Mouse (Mus musculus) Patski (cell line): ENCODE measurements at regions not wholly inside any gene's neighbourhood (a gene's known extent, or its start where the extent isn't known, plus 50 kb on each side); places are given as distances from the start of the nearest gene placed in this dataset.
A peak's percentile ranks its signal among the peaks of the same experiment; 100 is the strongest.

Experiments
- ATAC-seq: fragments of 100-300 bp; one replicate; pipeline ENCODE4 v1.8.0; 2021
- CTCF ChIA-PET: fragments of 350-600 bp; sonication (Branson Sonifier 250); formaldehyde crosslinking; loops from one replicate; lab custom pipeline; 2022; ENCODE audit warnings: inconsistent platforms; lab: Charles Lee
- POLR2A ChIA-PET: fragments of 350-600 bp; sonication (Branson Sonifier 250); formaldehyde crosslinking; loops from one replicate; lab custom pipeline; 2022; ENCODE audit warnings: antibody characterized with exemption, inconsistent platforms; lab: Charles Lee
- DNase-seq: peaks from one replicate; pipeline ENCODE4 v3.0.0-alpha.2; 2011; ENCODE audit warnings: low read depth, low spot score
- H3K27me3 ChIP-seq: fragments of 371-371 bp; one replicate; pipeline ENCODE4 v1.5.1; 2021
- CTCF ChIP-seq: fragments of 100-300 bp; IDR thresholded peaks from one replicate; pipeline ENCODE4 v1.5.1; 2021
- in situ Hi-C: fragments of 300-500 bp; cut with MboI; formaldehyde crosslinking; loops from 3 replicates; pipeline ENCODE4 v1.11.1; 2018; ENCODE audit warnings: low pct_unique_long_range_greater_than_20kb, mixed read lengths

GRCm38 (mm10) chr13:60098394-60098793 is 78.8 kb downstream of the Gas1 start:
- no peak for ATAC-seq
- H3K27me3 ChIP-seq: no peaks in the 10 kb centered on the region
- in situ Hi-C loops: no loop called here
- no peak for TF ChIP-seq CTCF
- ChIA-PET POLR2A (interaction anchor here (0.9 kb wide), 1 partner anchor 29 kb away, joined by 3 read pairs; no protein-coding TSS in a partner anchor), CTCF (no interaction called here)
- no peak for DNase-seq

GRCm38 (mm10) chr13:60097776-60098175 is 79.4 kb downstream of the Gas1 start:
- TF ChIP-seq CTCF: no peak
- DNase-seq (no peak), ATAC-seq (no peak)
- CTCF ChIA-PET: no interaction called here
- in situ Hi-C loops: no loop called here
- no peaks in the 10 kb centered on the region for H3K27me3 ChIP-seq
- POLR2A ChIA-PET: no interaction called here

DNA sequence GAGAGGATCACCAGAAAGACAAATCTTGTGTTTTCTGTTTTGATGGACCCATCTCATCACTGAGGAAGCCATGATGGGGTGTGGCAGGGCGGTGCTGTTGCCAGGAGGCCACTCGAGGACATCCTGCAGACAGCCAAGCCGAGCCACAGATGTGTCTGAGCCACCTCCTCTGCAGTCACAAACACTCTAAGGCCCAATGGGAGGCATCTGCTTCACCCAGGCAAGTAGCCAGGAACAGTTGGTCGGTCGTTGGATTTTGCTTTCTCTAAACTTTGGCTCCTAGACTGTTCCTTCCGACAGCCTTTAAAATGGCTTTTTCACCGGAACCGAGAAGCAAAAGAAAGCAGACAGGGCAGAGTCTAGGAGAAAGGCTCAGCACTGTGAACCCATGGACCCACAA is 90.5 kb downstream of the Gas1 start:
- TF ChIP-seq CTCF: no peak
- in situ Hi-C loops: no loop called here
- DNase-seq: no peak
- H3K27me3 ChIP-seq: no peaks in the 10 kb centered on the region
- ChIA-PET CTCF (no interaction called here), POLR2A (no interaction called here)
- ATAC-seq: no peak

- in situ Hi-C loops: no loop called here
- POLR2A ChIA-PET: no interaction called here
- no peak for DNase-seq
- no peak for TF ChIP-seq CTCF
- ATAC-seq: no peak
- CTCF ChIA-PET: no interaction called here
- no peaks in the 10 kb centered on the region for H3K27me3 ChIP-seq
These were observed 92.2 kb downstream of the Gas1 start for GRCm38 (mm10) chr13:60084975-60085374.

DNA sequence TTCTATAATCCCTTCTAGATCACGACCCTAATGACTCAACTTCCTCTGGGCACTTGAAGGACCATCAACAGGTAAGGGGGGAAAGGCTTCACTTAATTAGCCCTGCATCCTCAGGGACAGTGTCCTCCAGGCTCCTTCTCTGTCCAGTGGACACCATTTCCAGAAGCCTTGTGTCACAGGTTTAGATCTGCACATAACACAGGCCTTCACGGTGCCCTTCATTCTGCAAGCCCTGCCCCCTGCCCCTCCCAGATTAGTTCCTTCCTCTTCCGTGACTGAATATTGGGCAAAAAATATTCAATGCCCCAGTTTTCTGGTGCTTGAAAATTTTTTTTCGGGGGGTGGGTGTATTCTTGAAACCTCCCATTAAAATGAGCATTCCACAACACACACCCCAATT is 92.9 kb downstream of the Gas1 start:
- H3K27me3 ChIP-seq: no peaks in the 10 kb centered on the region
- DNase-seq: no peak
- POLR2A ChIA-PET: no interaction called here
- CTCF ChIA-PET: no interaction called here
- no peak for ATAC-seq
- TF ChIP-seq CTCF: no peak
- in situ Hi-C loops: no loop called here

DNA sequence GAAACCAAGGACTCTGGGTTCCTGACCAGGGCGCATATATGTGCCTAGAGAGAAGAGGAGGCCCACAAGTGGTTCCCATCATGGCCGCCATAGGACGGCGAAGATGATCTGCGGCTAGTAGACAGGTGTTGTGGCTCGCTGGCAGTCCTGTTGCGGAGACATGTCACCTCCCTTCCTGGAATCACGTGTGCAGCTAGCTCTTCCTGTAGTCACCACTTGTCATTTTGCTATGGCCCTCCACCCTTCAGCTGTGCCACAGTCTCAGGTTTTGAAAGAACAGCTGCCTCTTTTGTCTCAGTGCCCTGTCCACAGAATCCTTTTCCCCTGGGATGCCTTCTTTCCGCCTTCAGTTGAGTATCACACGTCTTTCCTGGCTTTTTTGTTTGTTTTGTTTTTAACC is 97.1 kb downstream of the Gas1 start:
- ChIA-PET POLR2A (no interaction called here), CTCF (no interaction called here)
- DNase-seq (no peak), ATAC-seq (no peak)
- in situ Hi-C loops: no loop called here
- H3K27me3 ChIP-seq: no peaks in the 10 kb centered on the region
- TF ChIP-seq CTCF: no peak

DNA sequence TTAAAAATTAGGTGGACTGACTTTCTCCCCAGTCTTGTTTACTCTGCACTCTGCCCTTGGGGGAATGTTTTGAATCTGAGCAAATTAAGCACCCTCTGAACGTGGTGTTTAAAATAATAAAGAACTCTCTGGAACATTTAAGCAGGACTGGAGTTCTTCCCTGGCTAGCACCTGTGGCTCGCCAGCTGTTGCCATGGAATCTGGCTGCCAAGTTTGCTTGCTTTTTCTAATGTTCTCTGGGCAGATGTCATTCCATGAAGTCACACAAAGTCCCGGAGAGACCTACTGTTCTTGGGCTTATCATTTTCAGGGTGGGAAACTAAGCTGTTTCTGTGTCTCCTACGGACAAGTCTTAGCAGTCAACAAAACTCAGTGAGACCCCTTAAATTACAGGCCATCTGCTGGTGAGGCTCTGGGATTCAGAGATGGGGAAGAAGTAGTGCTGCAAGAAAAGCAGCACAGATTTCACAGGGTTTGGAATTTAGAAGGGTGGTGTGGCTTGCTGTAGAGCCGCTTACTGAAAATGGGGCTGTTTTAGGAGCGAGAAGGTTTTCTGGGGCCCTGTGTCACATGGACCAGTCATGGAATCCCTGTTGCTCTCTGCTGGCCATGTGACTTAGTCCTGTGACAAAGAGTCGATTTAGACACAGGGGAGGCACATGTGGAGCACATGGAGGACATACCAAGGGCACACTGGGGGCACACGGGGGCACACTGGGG is 98.7 kb downstream of the Gas1 start:
- TF ChIP-seq CTCF: no peak
- CTCF ChIA-PET: interaction anchor here (1.4 kb wide), 1 partner anchor 10 kb away, joined by 6 read pairs; no protein-coding TSS in a partner anchor
- no peak for ATAC-seq
- in situ Hi-C loops: no loop called here
- POLR2A ChIA-PET: no interaction called here
- no peak for DNase-seq
- no peaks in the 10 kb centered on the region for H3K27me3 ChIP-seq

- TF ChIP-seq CTCF: no peak
- CTCF ChIA-PET: no interaction called here
- POLR2A ChIA-PET: no interaction called here
- in situ Hi-C loops: no loop called here
- DNase-seq: no peak
- H3K27me3 ChIP-seq: no peaks in the 10 kb centered on the region
- ATAC-seq: no peak
These were observed 100.9 kb downstream of the Gas1 start for GRCm38 (mm10) chr13:60076147-60076800.

DNA sequence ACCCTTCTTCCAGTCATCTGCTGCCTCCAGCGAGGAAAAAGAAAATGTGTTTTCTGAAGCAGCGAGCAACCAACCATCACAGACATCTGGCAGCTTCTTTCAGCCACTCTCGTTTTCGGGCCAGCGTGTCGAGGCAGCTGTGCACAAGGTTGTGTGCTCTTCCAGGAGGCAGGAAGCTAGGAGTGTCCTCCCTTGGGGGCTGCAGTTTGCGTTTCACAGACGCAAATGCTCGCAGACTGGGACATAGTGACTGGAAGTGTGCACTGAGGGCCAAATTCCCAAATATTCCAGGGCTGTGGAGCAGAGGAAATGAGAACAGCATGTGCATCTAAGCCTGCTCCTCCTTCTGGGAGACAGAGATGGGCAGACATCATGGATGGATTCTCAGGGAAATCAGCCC is 105.6 kb downstream of the Gas1 start:
- ATAC-seq (no peak), DNase-seq (no peak)
- POLR2A ChIA-PET: no interaction called here
- no peak for TF ChIP-seq CTCF
- CTCF ChIA-PET: no interaction called here
- in situ Hi-C loops: loop anchor here (25.0 kb wide), 1 partner anchor 391 kb away; no protein-coding TSS in a partner anchor
- no peaks in the 10 kb centered on the region for H3K27me3 ChIP-seq

DNA sequence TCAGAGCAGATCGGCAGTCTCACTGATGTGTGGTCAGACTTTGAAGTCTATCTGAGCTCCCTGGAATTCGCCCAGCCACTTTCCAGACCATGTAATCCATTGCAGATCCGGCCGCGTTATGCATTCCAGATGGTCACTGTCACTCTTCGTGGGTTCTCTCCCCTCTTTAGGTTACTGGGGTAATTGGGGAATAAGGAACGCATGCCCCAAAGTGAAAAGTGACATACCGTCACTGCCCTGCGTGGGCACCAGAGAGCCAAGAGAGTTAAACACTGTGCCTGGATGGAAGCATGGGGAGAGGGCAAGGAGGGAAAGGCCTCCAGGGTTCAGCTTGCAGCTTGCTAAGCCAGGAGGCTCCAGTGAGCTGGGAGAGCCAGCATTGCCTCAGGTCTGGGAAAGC is 108.0 kb downstream of the Gas1 start:
- ChIA-PET CTCF (interaction anchor here (0.7 to 1.9 kb wide), 6 partner anchors 9 to 106 kb away, joined by 3 to 6 read pairs (median 4); no protein-coding TSS in a partner anchor), POLR2A (interaction anchor here (0.7 to 1.7 kb wide), 5 partner anchors 10 to 107 kb away, joined by 3 to 5 read pairs (median 4); no protein-coding TSS in a partner anchor)
- H3K27me3 ChIP-seq: no peaks in the 10 kb centered on the region
- peak; percentile 77 for ATAC-seq
- in situ Hi-C loops: loop anchor here (25.0 kb wide), 1 partner anchor 393 kb away; no protein-coding TSS in a partner anchor
- peak; percentile 55 for TF ChIP-seq CTCF
- DNase-seq: peak; percentile 65

GRCm38 (mm10) chr13:60067325-60067724 is 109.8 kb downstream of the Gas1 start:
- ChIA-PET CTCF (no interaction called here), POLR2A (no interaction called here)
- in situ Hi-C loops: loop anchor here (25.0 kb wide), 1 partner anchor 395 kb away; no protein-coding TSS in a partner anchor
- H3K27me3 ChIP-seq: no peaks in the 10 kb centered on the region
- DNase-seq (no peak), ATAC-seq (no peak)
- no peak for TF ChIP-seq CTCF
